Mouse (Mus musculus) cerebellum, adult 2 months (tissue): ENCODE results near the gene Dnajc3. TPM values are rescaled to one million over a fixed set of nuclear protein-coding genes. Genes with fewer than 3 reads are reported as not detected.
A peak's percentile ranks its signal among the peaks of the same experiment; 100 is the strongest.

ENCODE experiments used
- DNase-seq, 2 experiments: peaks; one replicate each; pipeline ENCODE4 v3.0.0; 2021
- H3K27ac ChIP-seq: fragments of 200-500 bp; 2 replicates; pipeline ENCODE4 v1.5.1; 2012; ENCODE audit warnings: low read length, control low read depth, inconsistent platforms; ENCODE audit not compliant: insufficient read depth
- H3K27me3 ChIP-seq: fragments of 200-500 bp; 2 replicates; pipeline ENCODE4 v1.6.1; 2012; ENCODE audit warnings: inconsistent platforms, mild to moderate bottlenecking, low read length, moderate library complexity; ENCODE audit not compliant: control insufficient read depth, insufficient read depth
- H3K4me1 ChIP-seq: fragments of 200-500 bp; 2 replicates; pipeline ENCODE4 v1.6.1; 2011; ENCODE audit warnings: low read length; ENCODE audit not compliant: control insufficient read depth, insufficient read depth
- H3K4me3 ChIP-seq: fragments of 200-500 bp; replicated peaks from 2 replicates; pipeline ENCODE3; 2011; ENCODE audit warnings: mild to moderate bottlenecking, low read depth, low read length, control low read depth; ENCODE audit not compliant: insufficient read depth
- CTCF ChIP-seq: fragments of 200-500 bp; IDR thresholded peaks from 2 replicates; pipeline ENCODE4 v1.5.1; 2011; ENCODE audit warnings: low read depth, mild to moderate bottlenecking, control low read depth, low read length, moderate library complexity, borderline replicate concordance; ENCODE audit not compliant: insufficient read depth
- POLR2A ChIP-seq: fragments of 200-500 bp; IDR thresholded peaks from 2 replicates; pipeline ENCODE4 v1.6.1; 2011; ENCODE audit warnings: low read length, control low read depth, borderline replicate concordance; ENCODE audit not compliant: insufficient read depth
- WGBS: fragments of 180-500 bp; shearing (Covaris S2); methylation state at CpG from one replicate; pipeline ENCODE4 v1.1.7; 2018; 5-methylcytosine and 5-hydroxymethylcytosine counted together
- polyA plus RNA-seq: library from polyadenylated mRNA; depleted of rRNA; stranded (reverse); fragments of >200 nt; gene quantifications from 2 replicates; pipeline ENCODE4 v1.2.3, GENCODE M21; 2012

Dnajc3 gene
- polyA plus RNA-seq, 1 experiment: 25.9 TPM

- DNase-seq: peak; percentile 48 to 56
- WGBS: 7% methylated on average over 47 of the region's 47 CpGs
Observed at GRCm38 (mm10) chr14:118922667-118923184, 15.1 kb upstream of the Dnajc3 start.

GRCm38 (mm10) chr14:118924673-118925615 lies 12.8 kb upstream of the Dnajc3 start, which contains the start of gene Dzip1:
Dzip1 (minus strand) TSS chr14:118925460.
- no peak for TF ChIP-seq CTCF
- TF ChIP-seq POLR2A: peak; percentile 26; the same call in 1 of the 2 replicates
- under 1% methylated on average over 55 of the region's 55 CpGs for WGBS
- no peaks in the 10 kb centered on the region for H3K27me3 ChIP-seq

More at GRCm38 (mm10) chr14:118922667-118923184, 15.1 kb upstream of the Dnajc3 start:
- H3K27ac ChIP-seq: no peak overlapping the region
- H3K27me3 ChIP-seq: no peaks in the 10 kb centered on the region
- H3K4me1 ChIP-seq: peaks cover 8% of the 10 kb centered on the region
- TF ChIP-seq CTCF: no peak
- H3K4me3 ChIP-seq: peak overlapping the region; percentile 27

GRCm38 (mm10) chr14:118928565-118928964 lies 9.2 kb upstream of the Dnajc3 start:
- no peak for TF ChIP-seq POLR2A
- Histone ChIP-seq H3K27me3 (no peaks in the 10 kb centered on the region), H3K4me1 (peaks cover 2% of the 10 kb centered on the region), H3K4me3 (no peak overlapping the region), H3K27ac (no peak overlapping the region)
- no peak for DNase-seq
- 85% methylated on average over 3 of the region's 3 CpGs for WGBS

More at GRCm38 (mm10) chr14:118924673-118925615, 12.8 kb upstream of the Dnajc3 start, which contains the start of gene Dzip1:
- Histone ChIP-seq H3K4me1 (peaks cover 8% of the 10 kb centered on the region), H3K4me3 (peak within 1 kb of the TSS; percentile 68), H3K27ac (peak within 1 kb of the TSS; percentile 61)
- peak; percentile 74 for DNase-seq

DNA sequence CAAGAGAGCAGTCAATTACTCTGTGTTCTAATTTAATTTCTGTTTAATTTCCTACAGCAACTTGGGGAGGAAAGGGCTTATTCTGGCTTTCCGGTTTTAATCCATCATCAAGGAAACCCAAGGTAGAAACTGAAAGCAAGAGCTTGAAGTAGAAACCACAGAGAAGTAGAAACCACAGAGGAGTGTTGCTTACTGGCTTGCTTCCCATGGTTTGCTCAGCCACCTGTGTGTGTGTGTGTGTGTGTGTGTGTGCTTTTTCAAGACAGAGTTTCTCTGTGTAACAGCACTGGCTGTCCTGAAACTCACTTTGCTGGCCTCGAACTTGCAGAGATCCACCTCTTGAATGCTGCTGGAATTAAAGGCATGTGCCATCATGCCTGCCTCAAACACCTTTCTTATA lies 8.0 kb upstream of the Dnajc3 start:
- no peak for DNase-seq
- no peak for TF ChIP-seq POLR2A
- no peaks in the 10 kb centered on the region for H3K27me3 ChIP-seq
- H3K4me1 ChIP-seq: no peaks in the 10 kb centered on the region; the same call in none of the 2 replicates
- no peak overlapping the region for H3K4me3 ChIP-seq
- 83% methylated on average over 2 of the region's 2 CpGs for WGBS
- H3K27ac ChIP-seq: no peak overlapping the region

GRCm38 (mm10) chr14:118930777-118931176 lies 7.0 kb upstream of the Dnajc3 start:
- Histone ChIP-seq H3K4me1 (no peaks in the 10 kb centered on the region), H3K27me3 (no peaks in the 10 kb centered on the region), H3K27ac (no peak overlapping the region), H3K4me3 (no peak overlapping the region)
- TF ChIP-seq CTCF (no peak), POLR2A (no peak)
- no peak for DNase-seq
- WGBS: 78% methylated on average over 2 of the region's 2 CpGs

- no peak for DNase-seq
- 75% methylated on average over 2 of the region's 2 CpGs for WGBS
- Histone ChIP-seq H3K27ac (no peak overlapping the region), H3K4me3 (no peak overlapping the region), H3K4me1 (no peaks in the 10 kb centered on the region), H3K27me3 (no peaks in the 10 kb centered on the region)
- TF ChIP-seq POLR2A (no peak), CTCF (no peak)
Observed at GRCm38 (mm10) chr14:118931181-118931580, 6.6 kb upstream of the Dnajc3 start.

- H3K27ac ChIP-seq: no peak overlapping the region
- 70% methylated on average over 8 of the region's 8 CpGs for WGBS
- 0 out of 2 replicates have a peak, but pooled peaks cover 4% of the 10 kb centered on the region for H3K4me1 ChIP-seq
- no peak overlapping the region for H3K4me3 ChIP-seq
- H3K27me3 ChIP-seq: no peaks in the 10 kb centered on the region
- no peak for TF ChIP-seq CTCF
- no peak for TF ChIP-seq POLR2A
- no peak for DNase-seq
Observed at GRCm38 (mm10) chr14:118932956-118933355, 4.8 kb upstream of the Dnajc3 start.

- no peak overlapping the region for H3K4me3 ChIP-seq
- 0 out of 2 replicates have a peak, but pooled peaks cover 4% of the 10 kb centered on the region for H3K4me1 ChIP-seq
- 94% methylated on average over 9 of the region's 9 CpGs for WGBS
- TF ChIP-seq CTCF (no peak), POLR2A (no peak)
- no peak for DNase-seq
- no peaks in the 10 kb centered on the region for H3K27me3 ChIP-seq
- no peak overlapping the region for H3K27ac ChIP-seq
Observed at GRCm38 (mm10) chr14:118934686-118935085, 3.1 kb upstream of the Dnajc3 start.
